Mouse (Mus musculus) T-helper 1 cell (primary cell): ENCODE results near the gene Col8a1.

Experiments
- in situ Hi-C: fragments of 300-600 bp; cut with MboI, MseI; formaldehyde crosslinking; loops from one replicate; pipeline ENCODE4 v1.15.1; 2025; ENCODE audit warnings: high pct_unique_total_duplicates

Gene Col8a1

GRCm38 (mm10) chr16:57672251-57672650 is 82.3 kb downstream of the Col8a1 start:
- in situ Hi-C loops: no loop called here

GRCm38 (mm10) chr16:57671637-57672036 is 82.9 kb downstream of the Col8a1 start:
- in situ Hi-C loops: no loop called here

GRCm38 (mm10) chr16:57669348-57669747 is 85.2 kb downstream of the Col8a1 start:
- in situ Hi-C loops: loop anchor here (10.0 kb wide), 1 partner anchor 945 kb away; the partner anchor contains the start of gene Gm813

GRCm38 (mm10) chr16:57662661-57663060 is 91.9 kb downstream of the Col8a1 start:
- in situ Hi-C loops: loop anchor here (10.0 kb wide), 1 partner anchor 952 kb away; the partner anchor contains the start of gene Gm813

DNA sequence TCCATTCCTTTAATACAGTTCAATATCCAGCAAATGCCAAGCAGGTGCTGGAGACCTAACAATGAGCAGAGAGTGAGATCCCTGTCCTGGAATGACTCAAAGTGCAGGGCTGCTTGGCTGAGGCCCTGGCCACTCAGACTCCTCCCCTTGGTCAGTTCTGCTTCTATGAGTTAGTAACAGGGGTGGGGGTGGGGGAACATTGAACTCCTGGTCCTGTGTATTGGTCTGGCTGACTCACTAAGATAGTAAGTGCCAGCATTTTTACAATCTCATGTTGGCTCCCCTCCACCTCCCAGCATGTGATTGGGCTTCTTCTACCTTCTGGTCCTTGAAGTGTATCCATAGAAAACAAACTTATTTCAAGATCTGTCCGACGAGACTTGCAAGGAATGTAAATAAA is 104.6 kb downstream of the Col8a1 start:
- in situ Hi-C loops: no loop called here

DNA sequence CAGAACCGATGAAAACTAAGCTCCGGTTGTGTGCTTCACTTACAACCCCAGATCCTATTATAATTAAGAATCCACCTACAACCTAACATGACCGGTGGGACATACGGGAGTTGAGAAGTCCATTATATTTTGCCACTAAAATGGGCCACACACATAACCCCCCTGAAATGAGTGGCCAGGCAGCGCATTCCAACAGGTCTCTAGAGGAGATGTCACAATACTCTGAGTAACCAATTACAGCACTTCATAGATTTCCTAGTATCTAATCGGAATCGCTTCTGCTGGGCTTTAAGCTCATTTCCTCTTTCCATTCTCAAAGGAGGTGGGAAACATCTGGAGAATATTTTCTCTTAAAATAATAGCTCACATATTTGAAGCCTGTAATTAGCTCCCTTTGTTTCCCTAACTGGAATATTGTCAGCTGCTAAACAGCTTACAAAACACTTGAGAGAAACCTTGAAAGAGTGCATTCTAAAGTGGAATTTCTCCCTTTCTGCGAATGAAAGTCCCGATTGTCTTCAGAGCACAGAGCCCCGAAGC is 113.1 kb downstream of the Col8a1 start:
- in situ Hi-C loops: no loop called here

DNA sequence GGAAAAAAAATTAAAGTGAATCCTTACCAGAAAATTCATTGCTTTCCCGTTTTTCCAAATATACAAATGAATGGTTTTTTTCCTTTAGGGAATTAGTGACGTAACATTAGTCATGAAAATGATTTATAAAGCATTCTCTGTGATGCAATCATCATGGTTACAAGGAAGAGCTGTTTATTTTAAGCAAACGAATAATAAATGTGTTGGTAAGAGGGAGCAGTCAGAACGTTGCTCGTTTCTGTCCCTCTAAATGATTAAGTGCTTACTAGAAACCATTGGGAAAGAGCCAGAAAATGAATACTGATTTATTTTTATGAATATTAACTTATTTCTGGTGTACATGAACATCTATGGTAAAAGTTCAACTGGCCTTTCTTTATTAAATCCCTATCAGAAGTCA is 119.8 kb downstream of the Col8a1 start:
- in situ Hi-C loops: no loop called here

- in situ Hi-C loops: no loop called here
These were observed 120.3 kb downstream of the Col8a1 start for GRCm38 (mm10) chr16:57634191-57634590.

GRCm38 (mm10) chr16:57611768-57612167 is 142.8 kb downstream of the Col8a1 start:
- in situ Hi-C loops: loop anchor here (25.0 kb wide), 1 partner anchor 899 kb away; the partner anchor contains the start of gene Tfg

- in situ Hi-C loops: loop anchor here (5.0 to 25.0 kb wide), 2 partner anchors 374 to 894 kb away; partner anchors contain the start of genes Tbc1d23 and Tfg
These were observed 147.9 kb downstream of the Col8a1 start, which contains the start of gene Cmss1 for GRCm38 (mm10) chr16:57606444-57607227. TSS of gene Cmss1 (minus strand) at chr16:57606864.

DNA sequence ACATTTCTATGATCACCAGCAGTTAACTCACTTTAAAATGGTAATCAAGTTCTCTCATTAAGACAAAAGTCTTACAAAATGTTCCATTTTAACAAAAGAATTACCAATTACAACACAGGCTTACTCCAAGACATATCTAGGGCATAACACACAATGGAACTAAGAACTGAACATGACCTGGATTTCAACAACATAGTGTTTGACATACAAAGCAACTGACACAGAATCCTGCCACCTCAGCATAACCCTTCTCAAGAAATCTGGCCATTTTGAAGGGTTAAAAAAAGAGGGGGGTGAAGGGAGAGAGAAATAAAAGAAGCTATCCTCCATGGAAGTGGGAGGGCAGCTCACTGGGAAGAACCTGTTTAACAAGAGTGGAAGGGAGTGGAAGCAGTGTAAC is 153.5 kb downstream of the Col8a1 start:
- in situ Hi-C loops: loop anchor here (25.0 kb wide), 1 partner anchor 889 kb away; the partner anchor contains the start of gene Tfg

GRCm38 (mm10) chr16:57597295-57597957 is 157.1 kb downstream of the Col8a1 start:
- in situ Hi-C loops: loop anchor here (25.0 kb wide), 1 partner anchor 1535 kb away; no protein-coding TSS in a partner anchor

GRCm38 (mm10) chr16:57593422-57594157 is 160.9 kb downstream of the Col8a1 start:
- in situ Hi-C loops: loop anchor here (25.0 kb wide), 1 partner anchor 1531 kb away; no protein-coding TSS in a partner anchor

GRCm38 (mm10) chr16:57585201-57585600 is 169.3 kb downstream of the Col8a1 start:
- in situ Hi-C loops: loop anchor here (25.0 kb wide), 1 partner anchor 1523 kb away; no protein-coding TSS in a partner anchor

GRCm38 (mm10) chr16:57582008-57582407 is 172.5 kb downstream of the Col8a1 start:
- in situ Hi-C loops: loop anchor here (5.0 to 25.0 kb wide), 2 partner anchors 335 to 1520 kb away; no protein-coding TSS in a partner anchor

DNA sequence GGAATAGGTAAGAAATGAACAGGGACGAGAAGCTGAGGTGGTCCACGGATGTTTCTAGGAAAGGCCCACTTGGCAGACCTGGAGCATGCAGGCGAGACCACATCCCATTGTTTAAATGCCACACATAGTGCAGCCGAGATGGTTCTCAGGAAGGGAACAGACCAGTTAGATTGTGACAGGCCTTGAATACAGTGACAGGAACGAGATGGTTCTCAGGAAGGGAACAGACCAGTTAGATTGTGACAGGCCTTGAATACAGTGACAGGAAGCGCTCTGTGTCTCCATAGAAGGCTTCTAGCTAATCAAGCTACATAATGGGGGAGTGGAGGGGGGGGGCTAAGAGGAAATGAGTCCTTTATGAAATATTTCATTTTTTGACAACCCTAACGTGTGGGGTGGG is 174.5 kb downstream of the Col8a1 start:
- in situ Hi-C loops: loop anchor here (5.0 to 25.0 kb wide), 2 partner anchors 333 to 1518 kb away; no protein-coding TSS in a partner anchor

- in situ Hi-C loops: loop anchor here (10.0 to 25.0 kb wide), 2 partner anchors 173 to 1515 kb away; no protein-coding TSS in a partner anchor
These were observed 177.0 kb downstream of the Col8a1 start for GRCm38 (mm10) chr16:57577519-57577918.

DNA sequence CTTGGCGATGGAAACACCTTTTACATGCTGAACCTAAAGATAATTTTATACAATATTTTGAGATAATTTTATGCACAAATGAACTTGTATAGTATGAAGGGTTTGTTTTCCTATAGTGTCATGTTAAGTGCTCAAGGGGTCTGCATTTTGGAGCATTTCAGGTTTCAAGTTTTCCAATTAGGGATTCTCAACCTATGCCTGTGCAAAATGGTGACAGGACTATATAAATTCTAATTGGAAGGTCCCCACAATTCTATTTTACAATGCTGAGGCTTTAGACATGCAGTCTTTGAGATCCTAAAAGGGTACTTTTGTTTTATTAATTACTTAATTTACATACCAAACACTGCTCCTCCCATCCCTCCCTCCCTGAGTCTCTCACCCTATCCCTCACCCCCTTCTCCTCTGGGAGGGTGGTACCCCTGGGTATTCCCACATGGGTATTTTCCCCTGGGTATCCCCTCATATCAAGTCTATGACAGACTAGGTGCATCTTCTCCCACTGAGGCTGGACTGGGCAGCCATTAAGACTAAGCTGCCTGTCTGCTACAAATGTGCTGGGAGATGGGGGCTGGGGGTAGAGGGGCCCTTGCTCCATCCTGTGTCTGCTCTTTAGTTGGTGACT is 178.7 kb downstream of the Col8a1 start:
- in situ Hi-C loops: loop anchor here (10.0 to 25.0 kb wide), 2 partner anchors 171 to 1514 kb away; no protein-coding TSS in a partner anchor
